Mouse (Mus musculus): ENCODE data around the gene Unc13a.
A peak's percentile ranks its signal among the peaks of the same experiment; 100 is the strongest.
"Not testable (repeated sequence)": the region's sequence is repeated elsewhere in the genome, so short reads cannot be mapped to it uniquely, and the experiment has no call there.

Unc13a gene

GRCm38 (mm10) chr8:71671549-71671965 lies at the start of gene Unc13a:
TSS of gene Unc13a (minus strand) at chr8:71671757.
- peak; percentile 79 to 90 for DNase-seq (ENCODE audit: low spot score in 2 of 2)

GRCm38 (mm10) chr8:71719928-71720457 lies 48.4 kb upstream of the Unc13a start:
- no peak for DNase-seq (ENCODE audit: low spot score in 2 of 2)

- peak; percentile 67 to 69 for DNase-seq (ENCODE audit: low spot score in 2 of 2)
These were observed 47.7 kb upstream of the Unc13a start for GRCm38 (mm10) chr8:71719218-71719617.

GRCm38 (mm10) chr8:71718252-71718651 lies 46.7 kb upstream of the Unc13a start:
- no peak for DNase-seq (ENCODE audit: low spot score in 2 of 2)

GRCm38 (mm10) chr8:71717096-71717495 lies 45.5 kb upstream of the Unc13a start:
- DNase-seq (ENCODE audit: low spot score in 2 of 2), result no peak

GRCm38 (mm10) chr8:71716561-71717053 lies 45.0 kb upstream of the Unc13a start:
- no peak for DNase-seq (ENCODE audit: low spot score in 2 of 2)

- DNase-seq (ENCODE audit: low spot score in 2 of 2), result no peak
These were observed 44.0 kb upstream of the Unc13a start for GRCm38 (mm10) chr8:71715531-71715930.

GRCm38 (mm10) chr8:71711574-71711973 lies 40.0 kb upstream of the Unc13a start:
- DNase-seq (ENCODE audit: low spot score in 2 of 2), result no peak

GRCm38 (mm10) chr8:71709800-71710446 lies 38.4 kb upstream of the Unc13a start:
- peak; percentile 65 to 85 for DNase-seq (ENCODE audit: low spot score in 2 of 2)

- DNase-seq (ENCODE audit: low spot score in 2 of 2), result no peak
These were observed 37.7 kb upstream of the Unc13a start for GRCm38 (mm10) chr8:71709134-71709799.

GRCm38 (mm10) chr8:71707874-71708273 lies 36.3 kb upstream of the Unc13a start:
- peak; percentile 63 to 77 for DNase-seq (ENCODE audit: low spot score in 2 of 2)

GRCm38 (mm10) chr8:71703400-71703799 lies 31.8 kb upstream of the Unc13a start:
- not testable (repeated sequence) for DNase-seq (ENCODE audit: low spot score in 2 of 2)

- DNase-seq (ENCODE audit: low spot score in 2 of 2), result peak in 1 of 2 experiments; percentile 14
These were observed 31.4 kb upstream of the Unc13a start for GRCm38 (mm10) chr8:71702923-71703322.

GRCm38 (mm10) chr8:71702087-71702432 lies 30.5 kb upstream of the Unc13a start:
- peak in 1 of 2 experiments; percentile 10 for DNase-seq (ENCODE audit: low spot score in 2 of 2)

- no peak for DNase-seq (ENCODE audit: low spot score in 2 of 2)
These were observed 30.0 kb upstream of the Unc13a start, which contains the start of gene B3gnt3 for GRCm38 (mm10) chr8:71701414-71702086. TSS of gene B3gnt3 (minus strand) at chr8:71701789.

GRCm38 (mm10) chr8:71700493-71701269 lies 29.1 kb upstream of the Unc13a start:
- peak in 1 of 2 experiments; percentile 7 for DNase-seq (ENCODE audit: low spot score in 2 of 2)

- not testable (repeated sequence) for DNase-seq (ENCODE audit: low spot score in 2 of 2)
These were observed 23.9 kb upstream of the Unc13a start for GRCm38 (mm10) chr8:71695456-71695855.

- DNase-seq (ENCODE audit: low spot score in 2 of 2), result no peak
These were observed 21.8 kb upstream of the Unc13a start for GRCm38 (mm10) chr8:71693166-71694041.

- DNase-seq (ENCODE audit: low spot score in 2 of 2), result no peak
These were observed 21.0 kb upstream of the Unc13a start for GRCm38 (mm10) chr8:71692509-71692908.

- no peak for DNase-seq (ENCODE audit: low spot score in 2 of 2)
These were observed 17.5 kb upstream of the Unc13a start, which contains the start of gene Insl3 for GRCm38 (mm10) chr8:71689028-71689427. TSS of gene Insl3 (plus strand) at chr8:71689214.

Measured in spleen, postnatal 14 days (tissue).